Mouse (Mus musculus) heart, postnatal 36 days (tissue): ENCODE measurements around the gene Fat3. TPM values are rescaled to one million over a fixed set of nuclear protein-coding genes. Genes with fewer than 3 reads are reported as not detected.
A peak's percentile ranks its signal among the peaks of the same experiment; 100 is the strongest.

ENCODE experiments used
- DNase-seq, 2 experiments: peaks; one replicate each; pipeline ENCODE4 v3.0.0; 2021 to 2022
- intact Hi-C: fragments of 180-260 bp; cut with DNase I; formaldehyde crosslinking; loops from one replicate; pipeline ENCODE4 v1.15.1; 2025
- total RNA-seq, 2 experiments: library from RNA; stranded (reverse); gene quantifications; 2 replicates each; pipeline ENCODE4 v1.2.3; 2021

Fat3 gene
- total RNA-seq, 2 experiments from 2014 or later = 0.47 to 0.65 TPM

DNA sequence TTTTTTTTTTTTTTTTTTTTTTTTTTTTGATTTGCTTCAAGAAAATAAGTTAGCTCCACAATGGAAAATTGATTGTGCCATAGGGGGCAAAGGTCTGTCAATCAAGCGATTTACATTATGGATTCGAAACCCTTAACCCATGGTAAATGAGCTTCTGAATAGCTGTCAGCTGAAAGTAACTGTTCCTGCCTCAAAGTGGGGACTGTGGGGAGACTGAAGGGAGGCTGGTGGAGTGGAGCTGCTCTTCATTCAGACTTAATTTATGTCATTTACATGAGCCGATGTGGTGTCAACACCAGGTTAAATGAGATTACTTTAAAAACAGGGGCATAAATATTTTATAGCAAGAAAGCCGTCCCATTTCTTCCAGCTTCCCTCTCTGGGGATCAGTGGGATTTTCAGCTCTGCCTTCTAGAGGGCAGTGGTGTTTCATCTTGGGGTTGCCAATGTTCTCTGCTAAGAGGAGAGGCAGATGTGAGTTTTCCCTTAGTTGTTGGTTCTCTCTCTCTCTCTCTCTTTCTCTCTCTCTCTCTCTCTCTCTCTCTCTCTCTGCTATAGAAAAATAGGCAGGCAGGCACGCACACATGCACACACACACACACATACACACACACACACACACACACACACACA lies 581.6 kb downstream of the Fat3 start:
- intact Hi-C loops = loop anchor here (10.0 kb wide), 1 partner anchor 585 kb away; the partner anchor contains the start of gene Fat3
- no peak for DNase-seq

DNA sequence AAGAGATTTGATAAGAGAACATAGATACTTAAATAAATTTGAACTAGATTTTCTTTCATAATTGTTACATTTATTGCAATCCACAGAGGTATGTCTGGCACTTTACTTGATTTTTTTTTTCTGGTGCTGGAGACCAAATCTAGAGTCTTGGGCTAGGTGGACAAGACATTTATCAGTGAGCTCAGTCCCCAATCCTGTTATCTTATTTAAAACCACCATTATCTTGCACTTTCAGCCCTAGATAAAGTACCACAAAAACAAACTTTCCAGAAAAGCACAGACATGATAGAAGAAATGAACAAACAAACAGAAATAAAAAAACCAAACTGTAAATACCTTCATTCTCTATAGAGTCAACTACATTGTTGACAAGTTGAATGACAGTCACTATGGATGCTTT lies 584.5 kb downstream of the Fat3 start:
- no peak for DNase-seq
- intact Hi-C loops = no loop called here

DNA sequence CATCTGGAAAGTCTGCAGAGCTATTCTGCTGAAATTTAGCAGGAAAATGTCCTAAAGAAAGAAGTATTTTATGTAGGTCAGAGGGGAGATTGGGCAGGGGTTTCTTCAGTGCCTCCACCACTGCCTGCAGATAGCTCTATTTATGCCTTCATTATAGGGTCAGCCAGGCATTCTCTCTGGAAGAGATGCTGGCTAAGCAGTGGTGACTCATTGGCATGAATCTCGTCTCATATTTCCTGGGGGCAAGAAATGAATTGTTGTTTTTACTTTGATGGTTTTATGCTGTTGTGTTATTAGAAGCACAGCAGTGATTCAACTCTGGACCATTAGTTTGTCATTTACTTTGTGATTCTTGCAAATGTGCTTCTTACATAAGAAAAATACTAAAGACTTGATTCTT lies 588.4 kb downstream of the Fat3 start:
- DNase-seq = no peak
- intact Hi-C loops = no loop called here

DNA sequence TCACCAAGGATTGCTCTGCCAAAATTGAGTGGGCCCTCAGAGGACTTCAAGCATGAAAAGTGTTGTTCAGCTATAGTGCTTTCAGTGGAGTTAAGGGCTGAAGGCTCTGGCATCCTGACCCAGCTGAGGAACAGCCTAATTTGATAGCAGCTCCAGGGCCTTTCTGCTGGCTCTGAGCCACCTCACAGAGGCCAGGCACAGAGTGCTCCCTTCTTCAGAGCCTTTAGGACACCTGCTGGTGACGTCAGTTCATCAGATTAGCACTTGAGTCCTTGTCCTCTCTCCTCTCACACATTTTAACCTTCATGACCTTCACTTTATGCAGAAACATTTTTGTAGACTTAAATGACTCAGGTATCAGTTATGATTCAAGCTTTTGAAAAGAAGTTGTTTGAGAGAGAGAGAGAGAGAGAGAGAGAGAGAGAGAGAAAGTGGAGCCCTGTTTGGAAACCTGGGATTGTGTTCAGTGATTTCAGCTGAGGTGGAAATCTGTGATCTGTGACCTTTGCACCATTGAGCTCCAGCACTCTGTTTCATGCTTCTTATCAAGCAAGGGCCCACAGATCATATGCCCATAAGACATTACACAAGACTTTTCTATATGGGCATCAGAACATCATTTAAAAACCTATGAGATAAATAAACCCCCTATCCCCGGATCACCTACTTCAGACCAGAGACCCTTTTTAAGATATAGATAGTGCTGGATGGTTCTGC lies 591.5 kb downstream of the Fat3 start:
- intact Hi-C loops = no loop called here
- no peak for DNase-seq

DNA sequence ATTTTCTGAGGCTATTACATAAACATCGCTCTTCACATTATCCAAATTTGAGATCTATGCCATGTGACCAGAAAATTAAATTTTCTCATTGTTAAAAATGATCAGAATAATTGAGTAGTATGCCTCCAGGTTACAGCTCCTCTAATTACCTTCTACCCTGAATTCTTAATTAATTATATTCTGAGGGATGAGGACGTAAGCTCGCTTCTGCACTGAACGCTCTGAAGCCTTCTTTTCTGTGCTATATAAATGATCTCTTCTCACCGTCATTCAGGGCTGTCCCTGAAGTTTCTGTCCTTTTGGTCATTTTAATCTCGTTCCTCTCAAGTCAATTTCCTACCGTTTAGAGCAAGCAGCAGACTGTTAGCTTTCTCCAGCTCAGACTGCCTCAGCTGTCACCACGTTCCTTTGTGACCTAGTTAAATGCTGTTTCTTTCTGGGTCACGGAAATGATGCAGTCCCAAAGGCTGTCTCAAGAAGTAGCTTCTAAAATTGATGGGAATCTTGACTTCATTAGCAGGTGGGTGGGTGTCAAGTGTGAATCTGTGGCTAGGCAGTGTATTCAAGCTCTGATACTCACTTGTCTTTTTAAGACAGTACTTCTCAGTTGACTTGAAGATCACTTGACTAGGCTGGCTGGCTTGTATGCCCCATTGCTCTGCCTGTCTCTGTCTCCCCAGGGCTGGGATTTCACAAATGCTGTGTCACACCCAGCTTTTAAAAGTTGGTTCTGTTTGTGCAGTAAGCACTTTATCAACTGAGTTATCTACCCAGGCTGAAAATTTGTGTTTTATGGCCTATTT lies 596.9 kb downstream of the Fat3 start:
- intact Hi-C loops = no loop called here
- no peak for DNase-seq

DNA sequence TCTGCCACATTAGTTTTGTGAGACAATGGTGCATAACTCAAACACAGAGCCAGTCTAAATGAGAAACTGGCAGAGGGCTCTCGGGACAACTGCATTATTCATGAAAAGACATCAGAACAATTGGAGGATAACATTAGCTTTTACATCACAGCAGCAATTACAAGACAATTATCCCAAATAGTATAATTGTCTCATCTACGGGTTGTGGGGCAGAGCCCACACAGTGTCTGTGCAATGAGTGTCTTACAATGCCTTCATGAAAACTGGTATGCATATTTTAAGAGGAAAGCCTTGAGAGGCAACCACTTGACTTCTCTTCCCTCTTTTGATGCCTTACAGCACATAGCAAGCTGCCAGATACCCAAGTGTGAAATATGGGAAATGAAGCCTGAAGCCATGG lies 603.0 kb downstream of the Fat3 start:
- intact Hi-C loops = no loop called here
- DNase-seq = no peak

DNA sequence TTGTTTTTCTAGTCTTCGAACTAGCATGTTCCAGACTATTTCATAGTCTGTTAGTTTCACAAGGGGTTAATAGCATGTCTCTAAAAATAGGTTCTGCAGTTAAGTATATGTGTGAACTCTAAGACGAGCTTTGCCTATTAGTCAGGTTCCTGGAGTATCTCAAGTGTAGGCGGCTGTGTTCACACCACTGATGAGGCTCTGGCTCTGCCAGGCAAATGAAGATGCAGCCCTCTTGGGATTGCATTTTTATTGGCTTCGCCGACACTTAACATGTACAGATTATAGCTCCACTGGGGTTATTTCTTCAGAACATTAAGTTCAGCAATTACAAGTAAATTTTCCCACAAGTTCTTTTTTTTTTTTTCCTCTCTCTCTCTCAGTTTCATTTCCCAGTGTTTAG lies 614.3 kb downstream of the Fat3 start:
- DNase-seq = no peak
- intact Hi-C loops = no loop called here

DNA sequence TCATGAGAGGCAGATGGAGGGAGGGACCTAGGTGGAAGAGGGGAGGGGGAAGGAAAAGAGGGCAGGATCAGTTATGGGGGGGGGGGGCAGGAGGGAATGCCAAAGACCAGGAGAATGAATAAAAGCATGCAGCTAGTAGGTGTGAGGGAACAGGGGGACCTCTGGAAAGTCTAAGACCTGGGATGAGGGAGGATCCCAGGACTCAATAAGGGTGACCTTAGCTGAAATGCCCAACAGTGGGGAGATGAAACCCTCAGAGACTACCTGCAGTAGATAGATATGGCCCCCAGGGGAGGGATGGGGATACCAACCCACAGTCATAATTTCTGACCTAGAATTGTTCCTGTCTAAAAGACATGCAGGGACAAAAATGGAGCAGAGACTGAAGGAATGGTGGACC lies 620.3 kb downstream of the Fat3 start:
- no peak for DNase-seq
- intact Hi-C loops = loop anchor here (1.0 to 5.0 kb wide), 3 partner anchors 128 to 513 kb away; no protein-coding TSS in a partner anchor

DNA sequence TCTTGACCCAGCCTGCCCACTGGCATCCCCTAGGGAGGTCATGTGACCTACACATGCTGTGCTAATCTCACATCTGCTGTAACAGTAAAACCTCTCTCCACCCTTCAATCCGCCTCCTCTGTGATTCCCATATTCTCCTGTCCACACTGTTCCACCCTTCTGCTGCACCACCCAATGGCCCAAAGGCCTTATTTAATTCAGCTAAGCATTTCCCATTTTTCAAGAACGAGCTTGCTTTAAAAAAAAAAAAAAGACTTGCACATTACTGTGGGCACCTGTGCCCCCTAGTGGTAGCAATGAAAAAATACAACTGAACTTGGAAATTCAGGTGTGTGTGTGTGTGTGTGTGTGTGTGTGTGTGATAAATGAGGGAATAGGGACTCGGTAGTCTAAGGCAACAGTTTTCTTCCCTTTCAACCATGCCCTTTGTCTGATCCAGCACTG lies 620.9 kb downstream of the Fat3 start:
- intact Hi-C loops = loop anchor here (1.0 to 5.0 kb wide), 3 partner anchors 128 to 513 kb away; no protein-coding TSS in a partner anchor
- DNase-seq = peak in 1 of 2 experiments; percentile 3

DNA sequence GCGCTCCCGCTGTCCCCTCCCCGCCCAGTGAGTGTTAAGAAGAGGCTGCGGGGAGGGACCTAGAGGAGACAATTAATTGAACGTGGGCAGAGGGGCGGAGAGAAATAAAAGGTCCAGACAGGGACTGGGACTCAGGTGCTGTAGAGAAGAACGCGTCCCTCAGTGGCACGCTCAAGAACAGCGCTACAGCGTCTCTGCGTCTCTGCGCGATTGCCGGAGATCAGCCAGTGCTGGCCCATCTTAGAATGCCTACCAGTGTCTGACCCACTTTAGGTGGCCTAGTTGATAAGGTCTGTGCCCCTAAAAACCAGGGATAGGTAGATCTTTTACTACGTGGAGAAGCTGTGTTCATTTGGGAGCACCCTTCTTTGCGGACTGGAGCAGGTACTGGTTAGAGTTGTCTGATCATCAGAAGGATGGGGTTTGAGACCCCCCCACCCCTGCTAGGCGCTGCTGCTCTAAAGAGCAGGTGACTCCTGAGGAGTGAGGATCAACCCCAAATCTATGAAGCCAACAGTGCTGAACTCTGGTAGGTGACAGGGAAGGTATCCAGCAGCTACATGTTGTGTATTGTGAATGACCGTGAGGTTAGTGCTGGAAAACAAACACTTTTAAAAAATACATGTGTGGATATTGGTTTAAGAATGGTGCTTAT lies 626.5 kb downstream of the Fat3 start, which contains the start of gene Mtnr1b:
Gene Mtnr1b (minus strand): TSS at position 51 of the 655 bp plus-strand sequence.
- DNase-seq = no peak
- intact Hi-C loops = loop anchor here (10.0 kb wide), 1 partner anchor 380 kb away; the partner anchor contains the start of gene Smco4

DNA sequence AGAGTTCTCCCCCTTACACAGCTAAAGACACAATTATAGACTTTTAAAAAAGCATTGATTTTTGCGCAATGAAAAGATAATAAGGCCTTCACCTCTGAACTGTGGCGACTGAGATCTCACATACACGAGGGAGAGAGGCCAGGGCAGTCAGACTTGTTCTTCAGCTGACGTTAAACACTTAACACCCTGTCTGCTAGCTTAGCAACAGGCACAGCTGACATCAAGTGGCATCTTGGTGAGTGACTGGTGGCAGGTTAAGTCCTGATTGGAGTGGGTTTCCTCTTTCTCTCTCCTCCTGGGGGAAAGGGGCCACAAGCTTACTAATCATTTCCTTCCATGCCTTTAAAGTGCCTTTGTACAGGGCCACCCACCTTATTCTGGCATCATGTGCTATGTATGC lies 631.1 kb downstream of the Fat3 start:
- intact Hi-C loops = loop anchor here (10.0 kb wide), 1 partner anchor 375 kb away; the partner anchor contains the start of gene Smco4
- no peak for DNase-seq

DNA sequence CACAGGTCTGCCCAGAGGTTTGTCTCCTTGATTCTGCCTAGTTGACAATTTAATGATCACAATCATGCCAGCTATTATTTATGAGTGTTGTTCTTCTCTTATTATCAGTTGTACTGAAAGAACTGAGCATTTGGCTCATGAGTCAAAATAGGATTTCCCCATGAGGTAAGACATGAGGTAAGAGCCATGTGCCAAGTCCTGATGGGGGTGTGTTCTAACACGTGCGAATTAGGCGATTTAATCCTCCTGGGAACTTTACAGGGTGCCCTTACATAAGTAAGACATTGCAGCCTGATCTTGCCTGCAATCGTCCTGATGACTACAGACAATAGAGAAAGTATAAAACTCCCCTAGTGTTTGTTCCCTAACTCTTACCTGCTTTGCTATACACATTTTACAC lies 631.6 kb downstream of the Fat3 start:
- intact Hi-C loops = no loop called here
- no peak for DNase-seq

DNA sequence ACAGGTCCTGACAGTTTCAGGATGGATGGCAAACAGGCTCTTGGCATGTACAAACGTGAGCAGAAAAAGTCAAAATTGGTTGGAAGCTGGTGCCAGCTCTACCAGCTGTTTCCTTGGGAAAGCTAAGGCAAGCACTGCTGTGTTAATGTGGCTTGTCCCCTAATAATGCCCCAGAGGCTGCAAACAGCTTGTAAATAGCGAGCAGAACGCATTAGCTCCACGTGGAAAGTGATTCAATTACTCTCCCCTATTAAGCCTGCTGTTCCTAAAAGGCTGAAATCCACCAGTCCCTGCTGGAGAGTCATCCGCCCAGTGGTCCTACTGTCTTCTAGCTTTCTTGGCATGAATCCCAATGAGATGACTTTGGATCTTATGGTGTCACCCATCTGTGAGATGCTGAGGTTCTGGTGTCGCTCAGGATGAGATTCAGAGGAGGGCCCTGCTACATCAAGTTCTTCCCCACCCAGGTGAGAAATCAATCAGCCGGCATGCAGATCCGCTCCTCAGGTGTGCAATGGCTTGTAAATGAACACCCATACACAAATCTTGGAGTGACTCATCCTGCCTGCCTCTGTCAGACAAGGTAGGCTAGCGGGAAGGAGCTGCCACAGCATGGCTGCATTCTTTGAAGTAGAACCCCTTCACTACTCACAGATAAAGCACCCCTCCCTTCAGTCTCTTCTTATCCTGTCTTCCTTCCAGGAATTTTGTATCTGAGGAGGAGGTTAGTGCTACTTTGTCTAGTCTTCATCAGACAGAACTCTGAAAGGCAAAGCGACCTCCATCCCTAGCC lies 634.6 kb downstream of the Fat3 start:
- no peak for DNase-seq
- intact Hi-C loops = no loop called here

DNA sequence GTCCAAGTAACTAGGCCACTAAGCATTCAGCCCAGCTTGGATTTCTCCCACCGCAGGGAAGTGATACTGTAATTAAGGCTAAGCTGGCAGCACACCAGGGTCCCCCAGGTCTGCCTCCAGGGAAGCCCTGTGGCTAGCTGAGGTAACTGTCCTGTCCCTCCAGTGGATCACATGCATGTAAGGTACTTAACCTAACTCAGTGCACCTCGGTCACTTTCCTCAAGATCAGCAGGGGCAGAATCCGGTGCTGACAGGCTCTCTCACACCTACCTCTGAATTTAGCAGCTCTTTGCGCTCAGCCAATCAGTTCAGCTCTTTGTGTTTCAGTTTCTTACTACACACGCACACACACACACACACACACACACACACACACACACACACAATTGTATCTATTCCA lies 639.7 kb downstream of the Fat3 start:
- DNase-seq = peak in 1 of 2 experiments; percentile 4
- intact Hi-C loops = no loop called here
